Mouse (Mus musculus) limb, embryonic 12.5 days (tissue): ENCODE measurements around the gene Bicc1. TPM values are rescaled to one million over a fixed set of nuclear protein-coding genes. Genes with fewer than 3 reads are reported as not detected.

Experiments used
- ATAC-seq: fragments of 200-750 bp; cut with Nextera tagmentation; 2 replicates; pipeline ENCODE4 v1.8.0; 2017; ENCODE audit warnings: low read depth, moderate TSS enrichment; ENCODE audit not compliant: insufficient number of reproducible peaks, insufficient read depth, low FRiP score, low TSS enrichment
- H3K27ac ChIP-seq: fragments of 300-500 bp; sonication (generic); 2 replicates; pipeline ENCODE4 v1.5.1; 2016; ENCODE audit warnings: mild to moderate bottlenecking, moderate library complexity
- H3K27me3 ChIP-seq: fragments of 300-500 bp; sonication (generic); 2 replicates; pipeline ENCODE4 v1.6.1; 2016; ENCODE audit warnings: mild to moderate bottlenecking, moderate library complexity
- H3K36me3 ChIP-seq: fragments of 300-500 bp; sonication (generic); 2 replicates; pipeline ENCODE4 v1.6.1; 2016; ENCODE audit warnings: mild to moderate bottlenecking, moderate library complexity
- H3K4me1 ChIP-seq: fragments of 300-500 bp; sonication (generic); replicated peaks from 2 replicates; pipeline ENCODE4 v1.6.1; 2016
- H3K4me2 ChIP-seq: fragments of 300-500 bp; sonication (generic); 2 replicates; pipeline ENCODE4 v1.6.1; 2016; ENCODE audit warnings: mild to moderate bottlenecking, moderate library complexity
- H3K4me3 ChIP-seq: fragments of 300-500 bp; sonication (generic); replicated peaks from 2 replicates; pipeline ENCODE4 v1.5.1; 2016; ENCODE audit warnings: mild to moderate bottlenecking
- H3K9ac ChIP-seq: fragments of 300-500 bp; sonication (generic); replicated peaks from 2 replicates; pipeline ENCODE4 v1.6.1; 2016; ENCODE audit warnings: mild to moderate bottlenecking, moderate library complexity
- H3K9me3 ChIP-seq: fragments of 300-500 bp; sonication (generic); 2 replicates; pipeline ENCODE4 v1.6.1; 2016; ENCODE audit warnings: mild to moderate bottlenecking, moderate library complexity
- WGBS: fragments of 180-500 bp; shearing (Covaris S2); methylation state at CpG from one replicate; pipeline ENCODE4 v1.1.7; 2016; 5-methylcytosine and 5-hydroxymethylcytosine counted together
- polyA plus RNA-seq: library from polyadenylated mRNA; unstranded; fragments of >200 nt; fragmentation: Nextera tagmentation; extraction: Ambion mirVana; gene quantifications from 2 replicates; pipeline ENCODE4 v1.2.1, GENCODE M21; 2016

Bicc1 gene
- polyA plus RNA-seq, 1 experiment from 2014 or later: 15.6 TPM

- Histone ChIP-seq H3K4me2 (peak overlapping the region; percentile 86), H3K9me3 (no peaks in the 10 kb centered on the region), H3K27me3 (peaks cover 21% of the 10 kb centered on the region), H3K4me1 (peaks cover 8% of the 10 kb centered on the region), H3K27ac (peak overlapping the region; percentile 75), H3K9ac (peak overlapping the region; percentile 85), H3K4me3 (peak overlapping the region; percentile 73), H3K36me3 (no peaks in the 10 kb centered on the region)
- 0% methylated on average over 54 of the region's 65 CpGs for WGBS
- peak; percentile 82 for ATAC-seq
Measured at GRCm38 (mm10) chr10:71158940-71159675, 392 bp downstream of the Bicc1 start.

- Histone ChIP-seq H3K4me1 (peaks cover 8% of the 10 kb centered on the region), H3K9me3 (no peaks in the 10 kb centered on the region), H3K27ac (no peak overlapping the region), H3K36me3 (0 out of 2 replicates have a peak, but pooled peaks cover 4% of the 10 kb centered on the region), H3K27me3 (peaks cover 13% of the 10 kb centered on the region), H3K4me3 (no peak overlapping the region), H3K4me2 (no peak overlapping the region), H3K9ac (no peak overlapping the region)
- ATAC-seq: no peak
- WGBS: 76% methylated on average over 5 of the region's 5 CpGs
Measured at GRCm38 (mm10) chr10:71156569-71156968, 2.9 kb downstream of the Bicc1 start.

- 94% methylated on average over 6 of the region's 6 CpGs for WGBS
- Histone ChIP-seq H3K27ac (no peak overlapping the region), H3K27me3 (no peaks in the 10 kb centered on the region), H3K9ac (no peak overlapping the region), H3K4me2 (no peak overlapping the region), H3K36me3 (0 out of 2 replicates have a peak, but pooled peaks cover 4% of the 10 kb centered on the region), H3K4me1 (peaks cover 8% of the 10 kb centered on the region), H3K4me3 (no peak overlapping the region), H3K9me3 (no peaks in the 10 kb centered on the region)
- no peak for ATAC-seq
Measured at GRCm38 (mm10) chr10:71153610-71154009, 5.9 kb downstream of the Bicc1 start.

GRCm38 (mm10) chr10:71153138-71153537, 6.4 kb downstream of the Bicc1 start:
- no peak overlapping the region for H3K4me2 ChIP-seq
- no peak overlapping the region for H3K27ac ChIP-seq
- 0 out of 2 replicates have a peak, but pooled peaks cover 4% of the 10 kb centered on the region for H3K36me3 ChIP-seq
- H3K9ac ChIP-seq: no peak overlapping the region
- no peak overlapping the region for H3K4me3 ChIP-seq
- H3K27me3 ChIP-seq: no peaks in the 10 kb centered on the region
- peaks cover 4% of the 10 kb centered on the region; the same call in 1 of the 2 replicates for H3K4me1 ChIP-seq
- WGBS: 94% methylated on average over 1 of the region's 1 CpGs
- H3K9me3 ChIP-seq: no peaks in the 10 kb centered on the region
- ATAC-seq: no peak

- H3K4me3 ChIP-seq: no peak overlapping the region
- WGBS: 96% methylated on average over 2 of the region's 2 CpGs
- no peak for ATAC-seq
- H3K27ac ChIP-seq: no peak overlapping the region
- H3K4me2 ChIP-seq: no peak overlapping the region
- H3K36me3 ChIP-seq: 0 out of 2 replicates have a peak, but pooled peaks cover 4% of the 10 kb centered on the region
- H3K27me3 ChIP-seq: no peaks in the 10 kb centered on the region
- peaks cover 21% of the 10 kb centered on the region for H3K4me1 ChIP-seq
- H3K9ac ChIP-seq: no peak overlapping the region
- H3K9me3 ChIP-seq: no peaks in the 10 kb centered on the region
Measured at GRCm38 (mm10) chr10:71150486-71150885, 9.0 kb downstream of the Bicc1 start.

- Histone ChIP-seq H3K4me3 (no peak overlapping the region), H3K4me2 (no peak overlapping the region), H3K4me1 (peaks cover 21% of the 10 kb centered on the region), H3K27ac (no peak overlapping the region), H3K9me3 (no peaks in the 10 kb centered on the region), H3K9ac (no peak overlapping the region), H3K36me3 (0 out of 2 replicates have a peak, but pooled peaks cover 4% of the 10 kb centered on the region), H3K27me3 (no peaks in the 10 kb centered on the region)
- WGBS: 87% methylated on average over 5 of the region's 5 CpGs
- ATAC-seq: no peak
Measured at GRCm38 (mm10) chr10:71148951-71149603, 10.4 kb downstream of the Bicc1 start.

GRCm38 (mm10) chr10:71148226-71148625, 11.3 kb downstream of the Bicc1 start:
- ATAC-seq: no peak
- Histone ChIP-seq H3K4me3 (no peak overlapping the region), H3K9ac (no peak overlapping the region), H3K9me3 (peaks cover under 1% of the 10 kb centered on the region; the same call in 1 of the 2 replicates), H3K27ac (no peak overlapping the region), H3K4me2 (no peak overlapping the region), H3K27me3 (no peaks in the 10 kb centered on the region), H3K4me1 (peaks cover 21% of the 10 kb centered on the region), H3K36me3 (no peaks in the 10 kb centered on the region)
- 90% methylated on average over 9 of the region's 9 CpGs for WGBS

GRCm38 (mm10) chr10:71146681-71147615, 12.6 kb downstream of the Bicc1 start:
- Histone ChIP-seq H3K4me2 (no peak overlapping the region), H3K9me3 (peaks cover 2% of the 10 kb centered on the region; the same call in 1 of the 2 replicates), H3K27me3 (no peaks in the 10 kb centered on the region), H3K36me3 (no peaks in the 10 kb centered on the region), H3K9ac (no peak overlapping the region), H3K4me1 (peaks cover 21% of the 10 kb centered on the region), H3K27ac (no peak overlapping the region), H3K4me3 (no peak overlapping the region)
- no peak for ATAC-seq
- 70% methylated on average over 15 of the region's 15 CpGs for WGBS

- Histone ChIP-seq H3K4me2 (peak overlapping the region; percentile 25; the same call in 1 of the 2 replicates), H3K4me1 (peaks cover 21% of the 10 kb centered on the region), H3K9ac (no peak overlapping the region), H3K27me3 (no peaks in the 10 kb centered on the region), H3K9me3 (peaks cover 2% of the 10 kb centered on the region; the same call in 1 of the 2 replicates), H3K36me3 (no peaks in the 10 kb centered on the region), H3K27ac (peak overlapping the region; percentile 20; the same call in 1 of the 2 replicates), H3K4me3 (no peak overlapping the region)
- ATAC-seq: no peak
- WGBS: 67% methylated on average over 11 of the region's 11 CpGs
Measured at GRCm38 (mm10) chr10:71145801-71146200, 13.7 kb downstream of the Bicc1 start.

GRCm38 (mm10) chr10:71144191-71144590, 15.3 kb downstream of the Bicc1 start:
- WGBS: 89% methylated on average over 4 of the region's 4 CpGs
- H3K36me3 ChIP-seq: no peaks in the 10 kb centered on the region
- no peak for ATAC-seq

More at GRCm38 (mm10) chr10:71144191-71144590, 15.3 kb downstream of the Bicc1 start:
- Histone ChIP-seq H3K9ac (no peak overlapping the region), H3K27ac (no peak overlapping the region), H3K4me1 (peaks cover 29% of the 10 kb centered on the region), H3K9me3 (peaks cover 2% of the 10 kb centered on the region; the same call in 1 of the 2 replicates), H3K27me3 (no peaks in the 10 kb centered on the region), H3K4me3 (no peak overlapping the region), H3K4me2 (no peak overlapping the region)
